Mouse (Mus musculus): Measurements from ENCODE around the gene Fabp6. TPM values are rescaled to one million over a fixed set of nuclear protein-coding genes. Genes with fewer than 3 reads are reported as not detected.

The Fabp6 gene
- total RNA-seq, 1 experiment: not detected

GRCm38 (mm10) chr11:43636761-43637160 is 35.4 kb upstream of the Fabp6 start:
- no peak overlapping the region for H3K4me3 ChIP-seq (ENCODE audit: insufficient read depth in 1 of 2, low read depth in 1 of 2, low read length in 2 of 2, poor library complexity in 1 of 2, severe bottlenecking in 1 of 2)
- no peaks in the 10 kb centered on the region for H3K9me3 ChIP-seq (ENCODE audit: control insufficient read depth, insufficient read depth, low read depth, low read length)
- DNase-seq (ENCODE audit: low read depth, low spot score): no peak
- H3K27ac ChIP-seq (ENCODE audit: insufficient read depth, low read depth, low read length, poor library complexity, severe bottlenecking): no peak overlapping the region
- H3K36me3 ChIP-seq (ENCODE audit: control insufficient read depth, insufficient read depth, low read length, poor library complexity, severe bottlenecking): no peaks in the 10 kb centered on the region
- TF ChIP-seq ZC3H11A (IDR thresholded peaks at IDR 0.05; ENCODE audit: borderline replicate concordance, low read depth, low read length): no peak
- no peak for TF ChIP-seq ZNF384 (IDR thresholded peaks at IDR 0.05; ENCODE audit: low read depth, low read length)
- TF ChIP-seq CHD2 (IDR thresholded peaks at IDR 0.05; ENCODE audit: low read depth, low read length): no peak
- TF ChIP-seq HCFC1 (IDR thresholded peaks at IDR 0.05; ENCODE audit: borderline replicate concordance, insufficient read depth, low read length): no peak
- no peak for TF ChIP-seq MAFK (IDR thresholded peaks at IDR 0.05; ENCODE audit: insufficient read depth, low read depth, low read length)
- peaks cover 0 to 10% of the 10 kb centered on the region in 2 experiments; a peak in 2 of 4 replicates for H3K4me1 ChIP-seq (ENCODE audit: control insufficient read depth in 2 of 2, insufficient read depth in 2 of 2, low read length in 2 of 2, poor library complexity in 1 of 2)
- in situ Hi-C loops (cut with MboI; ENCODE audit: low sequenced_read_pairs in 2 of 2, unreplicated experiment in 2 of 2): no loop called here
- no peak overlapping the region for H3K9ac ChIP-seq (ENCODE audit: insufficient read depth, low read depth, low read length, poor library complexity, severe bottlenecking)

GRCm38 (mm10) chr11:43633658-43634401 is 32.5 kb upstream of the Fabp6 start:
- Histone ChIP-seq H3K9ac (ENCODE audit: insufficient read depth, low read depth, low read length, poor library complexity, severe bottlenecking) (no peak overlapping the region), H3K36me3 (ENCODE audit: control insufficient read depth, insufficient read depth, low read length, poor library complexity, severe bottlenecking) (no peaks in the 10 kb centered on the region), H3K27ac (ENCODE audit: insufficient read depth, low read depth, low read length, poor library complexity, severe bottlenecking) (peak overlapping the region; percentile 68), H3K9me3 (ENCODE audit: control insufficient read depth, insufficient read depth, low read depth, low read length) (no peaks in the 10 kb centered on the region), H3K4me1 (ENCODE audit: control insufficient read depth in 2 of 2, insufficient read depth in 2 of 2, low read length in 2 of 2, poor library complexity in 1 of 2) (peaks cover 0 to 10% of the 10 kb centered on the region in 2 experiments; a peak in 2 of 4 replicates), H3K4me3 (ENCODE audit: insufficient read depth in 1 of 2, low read depth in 1 of 2, low read length in 2 of 2, poor library complexity in 1 of 2, severe bottlenecking in 1 of 2) (peak overlapping the region in 1 of 2 experiments; percentile 14; a peak in 1 of 4 replicates)
- in situ Hi-C loops (cut with MboI; ENCODE audit: low sequenced_read_pairs in 2 of 2, unreplicated experiment in 2 of 2): no loop called here
- TF ChIP-seq CHD2 (IDR thresholded peaks at IDR 0.05; ENCODE audit: low read depth, low read length): no peak
- 0 out of 2 replicates have a peak, but pooled peaks have one; percentile 5 for TF ChIP-seq MAFK (IDR thresholded peaks at IDR 0.05; ENCODE audit: insufficient read depth, low read depth, low read length)
- peak; percentile 88 for DNase-seq (ENCODE audit: low read depth, low spot score)

- no peaks in the 10 kb centered on the region for H3K9me3 ChIP-seq (ENCODE audit: control insufficient read depth, insufficient read depth, low read depth, low read length)
- no peak overlapping the region for H3K4me3 ChIP-seq (ENCODE audit: insufficient read depth in 1 of 2, low read depth in 1 of 2, low read length in 2 of 2, poor library complexity in 1 of 2, severe bottlenecking in 1 of 2)
- H3K9ac ChIP-seq (ENCODE audit: insufficient read depth, low read depth, low read length, poor library complexity, severe bottlenecking): no peak overlapping the region
- peaks cover 0 to 10% of the 10 kb centered on the region in 2 experiments; a peak in 2 of 4 replicates for H3K4me1 ChIP-seq (ENCODE audit: control insufficient read depth in 2 of 2, insufficient read depth in 2 of 2, low read length in 2 of 2, poor library complexity in 1 of 2)
- in situ Hi-C loops (cut with MboI; ENCODE audit: low sequenced_read_pairs in 2 of 2, unreplicated experiment in 2 of 2): no loop called here
- no peak for DNase-seq (ENCODE audit: low read depth, low spot score)
- TF ChIP-seq MAFK (IDR thresholded peaks at IDR 0.05; ENCODE audit: insufficient read depth, low read depth, low read length) (no peak), ZC3H11A (IDR thresholded peaks at IDR 0.05; ENCODE audit: borderline replicate concordance, low read depth, low read length) (no peak), CHD2 (IDR thresholded peaks at IDR 0.05; ENCODE audit: low read depth, low read length) (no peak), ZNF384 (IDR thresholded peaks at IDR 0.05; ENCODE audit: low read depth, low read length) (no peak)
- H3K27ac ChIP-seq (ENCODE audit: insufficient read depth, low read depth, low read length, poor library complexity, severe bottlenecking): no peak overlapping the region; the same call in 1 of the 2 replicates
- H3K36me3 ChIP-seq (ENCODE audit: control insufficient read depth, insufficient read depth, low read length, poor library complexity, severe bottlenecking): no peaks in the 10 kb centered on the region
Observed at GRCm38 (mm10) chr11:43633165-43633564, 31.8 kb upstream of the Fabp6 start.

GRCm38 (mm10) chr11:43632566-43632965 is 31.2 kb upstream of the Fabp6 start:
- in situ Hi-C loops (cut with MboI; ENCODE audit: low sequenced_read_pairs in 2 of 2, unreplicated experiment in 2 of 2): no loop called here
- H3K9ac ChIP-seq (ENCODE audit: insufficient read depth, low read depth, low read length, poor library complexity, severe bottlenecking): no peak overlapping the region
- TF ChIP-seq MAFK (IDR thresholded peaks at IDR 0.05; ENCODE audit: insufficient read depth, low read depth, low read length) (no peak), ZNF384 (IDR thresholded peaks at IDR 0.05; ENCODE audit: low read depth, low read length) (no peak), CHD2 (IDR thresholded peaks at IDR 0.05; ENCODE audit: low read depth, low read length) (no peak), ZC3H11A (IDR thresholded peaks at IDR 0.05; ENCODE audit: borderline replicate concordance, low read depth, low read length) (no peak), HCFC1 (IDR thresholded peaks at IDR 0.05; ENCODE audit: borderline replicate concordance, insufficient read depth, low read length) (no peak)
- no peak overlapping the region; the same call in 1 of the 2 replicates for H3K27ac ChIP-seq (ENCODE audit: insufficient read depth, low read depth, low read length, poor library complexity, severe bottlenecking)
- DNase-seq (ENCODE audit: low read depth, low spot score): no peak
- no peaks in the 10 kb centered on the region for H3K36me3 ChIP-seq (ENCODE audit: control insufficient read depth, insufficient read depth, low read length, poor library complexity, severe bottlenecking)
- H3K4me3 ChIP-seq (ENCODE audit: insufficient read depth in 1 of 2, low read depth in 1 of 2, low read length in 2 of 2, poor library complexity in 1 of 2, severe bottlenecking in 1 of 2): no peak overlapping the region
- no peaks in the 10 kb centered on the region for H3K9me3 ChIP-seq (ENCODE audit: control insufficient read depth, insufficient read depth, low read depth, low read length)
- peaks cover 0 to 15% of the 10 kb centered on the region in 2 experiments; a peak in 2 of 4 replicates for H3K4me1 ChIP-seq (ENCODE audit: control insufficient read depth in 2 of 2, insufficient read depth in 2 of 2, low read length in 2 of 2, poor library complexity in 1 of 2)

All from ES-E14 (cell line).